Mouse (Mus musculus) forebrain, embryonic 12.5 days (tissue): ENCODE measurements around the gene Grrp1. TPM values are rescaled to one million over a fixed set of nuclear protein-coding genes. Genes with fewer than 3 reads are reported as not detected.

Experiments
- ATAC-seq: fragments of 200-750 bp; cut with Nextera tagmentation; 2 replicates; pipeline ENCODE4 v1.8.0; 2017; ENCODE audit warnings: moderate TSS enrichment; ENCODE audit not compliant: low FRiP score
- H3K27ac ChIP-seq: fragments of 300-500 bp; sonication (generic); 2 replicates; pipeline ENCODE4 v1.5.1; 2016; ENCODE audit warnings: mild to moderate bottlenecking
- H3K27me3 ChIP-seq: fragments of 300-500 bp; sonication (generic); 2 replicates; pipeline ENCODE4 v1.6.1; 2016; ENCODE audit warnings: mild to moderate bottlenecking
- H3K36me3 ChIP-seq: fragments of 300-500 bp; sonication (generic); replicated peaks from 2 replicates; pipeline ENCODE4 v1.6.1; 2016; ENCODE audit warnings: mild to moderate bottlenecking
- H3K4me1 ChIP-seq: fragments of 300-500 bp; sonication (generic); 2 replicates; pipeline ENCODE4 v1.6.1; 2016
- H3K4me2 ChIP-seq: fragments of 300-500 bp; sonication (generic); 2 replicates; pipeline ENCODE4 v1.6.1; 2016; ENCODE audit warnings: mild to moderate bottlenecking, moderate library complexity
- H3K4me3 ChIP-seq: fragments of 300-500 bp; sonication (generic); replicated peaks from 2 replicates; pipeline ENCODE4 v1.5.1; 2016; ENCODE audit warnings: mild to moderate bottlenecking
- H3K9ac ChIP-seq: fragments of 300-500 bp; sonication (generic); 2 replicates; pipeline ENCODE4 v1.6.1; 2016; ENCODE audit warnings: mild to moderate bottlenecking
- H3K9me3 ChIP-seq: fragments of 300-500 bp; sonication (generic); 2 replicates; pipeline ENCODE4 v1.6.1; 2016
- WGBS: fragments of 180-500 bp; shearing (Covaris S2); methylation state at CpG from one replicate; pipeline ENCODE4 v1.1.7; 2016; 5-methylcytosine and 5-hydroxymethylcytosine counted together
- polyA plus RNA-seq: library from polyadenylated mRNA; unstranded; fragments of >200 nt; fragmentation: Nextera tagmentation; extraction: Ambion mirVana; gene quantifications from 2 replicates; pipeline ENCODE4 v1.2.1, GENCODE M21; 2016

The Grrp1 gene
- polyA plus RNA-seq, 1 experiment from 2014 or later = 5.2 TPM

DNA sequence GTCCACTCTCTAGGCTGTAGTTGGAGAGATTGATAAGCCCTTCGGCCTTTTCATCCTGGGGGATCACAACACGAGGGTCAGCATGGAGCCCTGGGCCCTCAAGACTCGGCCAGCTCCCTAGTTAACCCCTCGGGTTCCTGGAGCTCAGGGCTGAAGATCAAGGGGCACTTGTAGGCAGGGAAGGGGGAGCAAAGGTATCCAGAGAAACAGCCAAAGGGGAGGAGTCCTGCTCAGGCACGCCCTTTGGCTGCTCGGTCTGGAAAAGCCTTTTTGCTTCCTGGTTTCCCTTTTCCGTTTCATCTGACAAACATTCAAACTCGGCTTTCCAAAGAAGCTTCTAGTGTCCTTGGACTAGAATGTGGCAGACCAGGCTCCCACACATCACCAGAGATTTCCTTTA, 23.5 kb downstream of the Grrp1 start:
- H3K4me1 ChIP-seq = 0 out of 2 replicates have a peak, but pooled peaks cover 6% of the 10 kb centered on the region
- no peak for ATAC-seq
- no peak overlapping the region for H3K4me2 ChIP-seq
- H3K36me3 ChIP-seq = no peaks in the 10 kb centered on the region
- WGBS = 35% methylated on average over 8 of the region's 8 CpGs
- H3K27me3 ChIP-seq = no peaks in the 10 kb centered on the region
- H3K4me3 ChIP-seq = no peak overlapping the region
- H3K27ac ChIP-seq = no peak overlapping the region
- H3K9me3 ChIP-seq = no peaks in the 10 kb centered on the region
- no peak overlapping the region for H3K9ac ChIP-seq

DNA sequence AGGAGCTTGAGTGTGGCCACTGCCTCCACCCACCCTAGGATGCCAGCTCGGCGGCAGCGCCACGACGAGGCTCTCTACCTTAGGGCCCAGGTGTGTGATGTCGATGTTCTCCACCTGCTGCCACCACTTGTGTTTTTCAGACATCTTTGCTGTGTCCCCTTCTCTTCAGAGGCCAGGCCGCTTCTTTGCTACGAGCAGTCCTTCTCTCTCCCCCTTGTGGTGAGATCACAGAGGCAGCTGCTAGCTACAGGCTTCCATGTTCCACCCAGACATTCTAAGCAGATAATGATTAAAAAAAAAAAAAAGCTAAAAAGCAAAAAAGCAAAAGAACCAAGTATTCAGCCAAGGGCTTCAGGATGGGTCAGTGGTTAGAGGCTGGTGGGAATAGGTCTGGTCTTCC, 26.7 kb downstream of the Grrp1 start, which contains the start of gene Catsper4:
Catsper4 (minus strand) TSS at position 190 of the 400 bp plus-strand sequence.
- no peak within 1 kb of the TSS for H3K4me3 ChIP-seq
- H3K4me1 ChIP-seq = no peaks in the 10 kb centered on the region
- 0 out of 2 replicates have a peak, but pooled peaks cover 3% of the 10 kb centered on the region for H3K27me3 ChIP-seq
- 78% methylated on average over 8 of the region's 8 CpGs for WGBS
- H3K9ac ChIP-seq = no peak within 1 kb of the TSS
- ATAC-seq = no peak
- no peaks in the 10 kb centered on the region for H3K36me3 ChIP-seq
- no peak within 1 kb of the TSS for H3K4me2 ChIP-seq
- no peaks in the 10 kb centered on the region for H3K9me3 ChIP-seq
- no peak within 1 kb of the TSS for H3K27ac ChIP-seq

DNA sequence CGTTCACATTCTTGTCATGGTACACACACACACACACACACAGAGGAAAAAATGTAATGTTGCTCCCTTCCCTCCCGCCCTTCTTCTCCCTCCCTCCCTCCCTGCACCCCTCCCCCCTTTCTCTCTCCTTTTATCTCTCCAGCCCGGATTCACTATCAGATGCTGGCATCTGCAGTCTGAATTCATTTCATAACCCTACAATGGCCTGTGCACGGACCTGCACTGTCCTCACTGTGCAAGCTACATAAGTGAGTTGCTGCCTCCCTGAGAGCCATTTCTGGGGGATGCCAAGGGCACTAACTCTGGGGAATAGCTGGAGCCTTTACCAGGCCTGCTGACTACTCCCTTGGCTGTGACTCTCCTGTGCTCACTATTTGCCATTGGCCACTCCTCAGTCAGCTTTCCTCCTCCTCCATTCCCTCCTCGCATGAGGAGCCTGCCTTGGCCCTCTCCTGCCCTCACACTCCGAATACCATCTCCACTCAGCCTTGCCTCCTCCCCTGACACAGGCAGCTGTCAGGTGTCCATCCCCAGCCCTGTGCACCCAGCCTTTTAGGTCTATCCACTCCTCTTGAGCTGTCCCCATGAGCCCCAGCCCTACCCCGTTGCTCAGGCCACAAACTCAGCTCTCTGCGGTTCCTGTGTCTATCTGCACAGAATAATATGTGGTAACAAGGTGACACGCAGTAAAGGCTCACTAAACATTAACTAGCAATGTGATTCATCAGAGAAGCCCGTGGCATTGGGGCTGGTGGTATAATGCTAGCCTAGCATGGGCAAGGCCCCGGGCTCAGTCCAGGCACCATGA, 30.9 kb downstream of the Grrp1 start:
- Histone ChIP-seq H3K4me2 (no peak overlapping the region), H3K27me3 (0 out of 2 replicates have a peak, but pooled peaks cover 3% of the 10 kb centered on the region), H3K4me3 (no peak overlapping the region), H3K9me3 (no peaks in the 10 kb centered on the region), H3K27ac (no peak overlapping the region), H3K4me1 (no peaks in the 10 kb centered on the region), H3K36me3 (no peaks in the 10 kb centered on the region), H3K9ac (no peak overlapping the region)
- no peak for ATAC-seq
- 77% methylated on average over 10 of the region's 11 CpGs for WGBS

DNA sequence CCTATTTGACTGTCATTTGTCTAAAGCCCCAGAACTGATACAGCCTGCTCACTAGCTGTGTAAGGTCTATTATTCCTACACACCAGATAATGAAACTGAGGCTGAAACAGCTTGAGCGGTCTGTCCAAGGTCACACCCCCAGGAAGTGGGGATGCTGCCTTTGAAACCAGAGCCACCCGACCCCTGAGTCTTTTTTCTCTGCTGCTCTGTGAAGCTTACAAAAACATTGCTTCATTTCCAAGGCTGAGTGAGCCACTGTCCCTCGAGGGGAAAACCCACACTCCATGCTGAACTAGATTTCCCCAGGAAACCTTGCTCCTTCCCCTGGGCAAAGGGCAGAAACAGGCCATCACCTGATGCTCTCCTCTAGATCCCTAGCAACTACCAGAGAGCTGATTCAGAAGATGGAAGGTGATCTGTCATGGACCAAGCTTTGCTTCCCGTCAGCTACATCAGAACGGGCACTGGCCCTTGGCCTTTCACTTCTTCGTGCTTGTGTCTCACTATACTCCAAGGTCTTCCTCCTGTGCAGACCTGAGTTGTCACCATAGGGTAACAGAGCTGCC, 47.3 kb downstream of the Grrp1 start:
- 71% methylated on average over 6 of the region's 6 CpGs for WGBS
- 0 out of 2 replicates have a peak, but pooled peaks cover 5% of the 10 kb centered on the region for H3K27me3 ChIP-seq
- H3K27ac ChIP-seq = no peak overlapping the region

DNA sequence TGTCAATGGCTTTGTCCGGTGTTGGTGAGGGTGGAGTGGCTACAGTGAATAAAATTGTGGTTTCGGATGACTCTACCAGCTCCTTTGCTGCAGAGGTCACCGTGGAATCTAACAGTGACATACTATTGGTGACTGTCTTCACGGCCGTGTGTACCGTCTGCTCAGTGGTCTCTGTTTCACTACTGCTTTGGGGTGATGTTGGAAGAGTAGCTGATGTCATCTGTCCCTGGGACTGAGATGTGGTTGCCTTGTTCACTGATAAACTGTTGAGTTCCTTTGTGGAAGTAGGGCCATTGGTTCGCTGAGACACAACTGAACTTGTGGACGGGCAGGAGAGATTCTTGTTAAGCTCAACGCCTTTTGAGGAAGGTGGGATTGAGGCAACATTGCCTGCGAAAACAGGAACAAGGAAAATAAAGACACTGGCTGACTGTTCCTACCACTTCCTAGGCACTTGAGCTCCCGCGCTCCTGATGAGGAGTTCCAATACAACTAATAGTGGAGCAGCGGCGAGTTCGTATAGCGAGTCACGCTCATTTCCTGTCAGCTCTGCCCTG, 50.5 kb downstream of the Grrp1 start:
- 91% methylated on average over 17 of the region's 17 CpGs for WGBS
- Histone ChIP-seq H3K27ac (no peak overlapping the region), H3K4me2 (no peak overlapping the region), H3K9me3 (no peaks in the 10 kb centered on the region), H3K4me3 (no peak overlapping the region), H3K9ac (no peak overlapping the region), H3K36me3 (no peaks in the 10 kb centered on the region), H3K4me1 (no peaks in the 10 kb centered on the region), H3K27me3 (no peaks in the 10 kb centered on the region)
- ATAC-seq = no peak

More for the DNA sequence above, 47.3 kb downstream of the Grrp1 start:
- Histone ChIP-seq H3K4me3 (no peak overlapping the region), H3K9ac (no peak overlapping the region), H3K4me1 (no peaks in the 10 kb centered on the region), H3K9me3 (no peaks in the 10 kb centered on the region), H3K36me3 (no peaks in the 10 kb centered on the region), H3K4me2 (no peak overlapping the region)
- no peak for ATAC-seq

DNA sequence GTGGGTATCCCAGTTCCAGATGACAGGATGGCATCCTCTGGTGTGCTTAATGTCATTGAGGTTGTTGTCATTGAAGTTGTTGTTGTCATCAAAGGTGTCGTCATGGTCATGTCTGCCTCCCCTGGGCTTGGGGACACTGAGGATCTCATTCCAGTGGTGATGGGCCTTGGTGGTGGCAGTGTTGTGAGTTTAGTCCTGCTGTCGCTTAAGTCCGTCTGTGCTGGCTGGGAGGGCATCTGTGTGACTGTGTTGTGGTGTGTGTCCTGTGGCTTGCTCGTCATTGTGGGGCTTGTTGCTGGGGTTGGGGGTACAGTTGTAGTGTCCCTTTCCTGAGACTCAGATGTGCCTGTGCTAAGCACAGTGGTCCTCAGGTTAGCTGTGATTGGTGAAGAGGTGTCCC, 51.0 kb downstream of the Grrp1 start, which contains the start of gene Gm7534:
Gm7534 (minus strand) TSS at position 101 of the 400 bp plus-strand sequence.
- Histone ChIP-seq H3K9ac (no peak within 1 kb of the TSS), H3K4me2 (no peak within 1 kb of the TSS), H3K9me3 (no peaks in the 10 kb centered on the region), H3K27me3 (no peaks in the 10 kb centered on the region), H3K4me3 (no peak within 1 kb of the TSS), H3K27ac (no peak within 1 kb of the TSS), H3K4me1 (no peaks in the 10 kb centered on the region), H3K36me3 (no peaks in the 10 kb centered on the region)
- no peak for ATAC-seq
- WGBS = 91% methylated on average over 4 of the region's 4 CpGs

Other genes starting within 250 kb of the Grrp1 start
- gene Lin28a, start 235.3 kb downstream of the Grrp1 start, polyA plus RNA-seq = 0.92 and 1.5 TPM in 2 replicates
- gene Zfp683, start 200.3 kb downstream of the Grrp1 start, polyA plus RNA-seq = not detected in 2 replicates
- gene Crybg2, start 193.3 kb downstream of the Grrp1 start, polyA plus RNA-seq = 0.62 and 0.96 TPM in 2 replicates
- gene Cd52, start 159.0 kb downstream of the Grrp1 start, polyA plus RNA-seq = 3.8 and 3.9 TPM in 2 replicates
- gene Ubxn11, start 151.5 kb downstream of the Grrp1 start, polyA plus RNA-seq = 5.8 and 7.9 TPM in 2 replicates
- 257 and 272 TPM in 2 replicates for gene Sh3bgrl3, start 125.3 kb downstream of the Grrp1 start, polyA plus RNA-seq
- 30.5 and 32.3 TPM in 2 replicates for gene Cep85, start 67.0 kb downstream of the Grrp1 start, polyA plus RNA-seq
- gene Gm7534, start 51.1 kb downstream of the Grrp1 start, polyA plus RNA-seq = not detected in 2 replicates
- not detected in 2 replicates for gene Catsper4, start 26.7 kb downstream of the Grrp1 start, polyA plus RNA-seq
- gene Cnksr1, start 15.7 kb downstream of the Grrp1 start, polyA plus RNA-seq = 0.10 and 0.35 TPM in 2 replicates
- 0.52 and 0.74 TPM in 2 replicates for gene E130218I03Rik, start 10.4 kb downstream of the Grrp1 start, polyA plus RNA-seq
- gene Zfp593, start 8.5 kb downstream of the Grrp1 start, polyA plus RNA-seq = 18.5 and 20.4 TPM in 2 replicates
- not detected in 2 replicates for gene Gm30191, start 7.2 kb downstream of the Grrp1 start, polyA plus RNA-seq
- 33.3 and 34.8 TPM in 2 replicates for gene Pdik1l, start 33.8 kb upstream of the Grrp1 start, polyA plus RNA-seq
- gene Trim63, start 61.0 kb upstream of the Grrp1 start, polyA plus RNA-seq = 0.17 and 0.27 TPM in 2 replicates
- not detected in 2 replicates for gene Slc30a2, start 89.1 kb upstream of the Grrp1 start, polyA plus RNA-seq
- gene Extl1, start 129.7 kb upstream of the Grrp1 start, polyA plus RNA-seq = 0.32 and 0.37 TPM in 2 replicates
- gene Pafah2, start 142.2 kb upstream of the Grrp1 start, polyA plus RNA-seq = 7.2 and 8.3 TPM in 2 replicates
- 4,517 and 4,745 TPM in 2 replicates for gene Stmn1, start 214.2 kb upstream of the Grrp1 start, polyA plus RNA-seq
- 3.8 and 4.9 TPM in 2 replicates for gene Paqr7, start 242.6 kb upstream of the Grrp1 start, polyA plus RNA-seq